Mouse (Mus musculus) cerebellum, adult 2 months (tissue): ENCODE measurements at regions not wholly inside any gene's neighbourhood (a gene's known extent, or its start where the extent isn't known, plus 50 kb on each side); places are given as distances from the start of the nearest gene placed in this dataset.

Source experiments
- DNase-seq, 2 experiments: peaks; one replicate each; pipeline ENCODE4 v3.0.0; 2021
- H3K27ac ChIP-seq: fragments of 200-500 bp; 2 replicates; pipeline ENCODE4 v1.5.1; 2012; ENCODE audit warnings: low read length, control low read depth, inconsistent platforms; ENCODE audit not compliant: insufficient read depth
- H3K27me3 ChIP-seq: fragments of 200-500 bp; 2 replicates; pipeline ENCODE4 v1.6.1; 2012; ENCODE audit warnings: inconsistent platforms, mild to moderate bottlenecking, low read length, moderate library complexity; ENCODE audit not compliant: control insufficient read depth, insufficient read depth
- H3K4me1 ChIP-seq: fragments of 200-500 bp; 2 replicates; pipeline ENCODE4 v1.6.1; 2011; ENCODE audit warnings: low read length; ENCODE audit not compliant: control insufficient read depth, insufficient read depth
- H3K4me3 ChIP-seq: fragments of 200-500 bp; replicated peaks from 2 replicates; pipeline ENCODE3; 2011; ENCODE audit warnings: mild to moderate bottlenecking, low read depth, low read length, control low read depth; ENCODE audit not compliant: insufficient read depth
- CTCF ChIP-seq: fragments of 200-500 bp; IDR thresholded peaks from 2 replicates; pipeline ENCODE4 v1.5.1; 2011; ENCODE audit warnings: low read depth, mild to moderate bottlenecking, control low read depth, low read length, moderate library complexity, borderline replicate concordance; ENCODE audit not compliant: insufficient read depth
- POLR2A ChIP-seq: fragments of 200-500 bp; IDR thresholded peaks from 2 replicates; pipeline ENCODE4 v1.6.1; 2011; ENCODE audit warnings: low read length, control low read depth, borderline replicate concordance; ENCODE audit not compliant: insufficient read depth
- WGBS: fragments of 180-500 bp; shearing (Covaris S2); methylation state at CpG from one replicate; pipeline ENCODE4 v1.1.7; 2018; 5-methylcytosine and 5-hydroxymethylcytosine counted together

DNA sequence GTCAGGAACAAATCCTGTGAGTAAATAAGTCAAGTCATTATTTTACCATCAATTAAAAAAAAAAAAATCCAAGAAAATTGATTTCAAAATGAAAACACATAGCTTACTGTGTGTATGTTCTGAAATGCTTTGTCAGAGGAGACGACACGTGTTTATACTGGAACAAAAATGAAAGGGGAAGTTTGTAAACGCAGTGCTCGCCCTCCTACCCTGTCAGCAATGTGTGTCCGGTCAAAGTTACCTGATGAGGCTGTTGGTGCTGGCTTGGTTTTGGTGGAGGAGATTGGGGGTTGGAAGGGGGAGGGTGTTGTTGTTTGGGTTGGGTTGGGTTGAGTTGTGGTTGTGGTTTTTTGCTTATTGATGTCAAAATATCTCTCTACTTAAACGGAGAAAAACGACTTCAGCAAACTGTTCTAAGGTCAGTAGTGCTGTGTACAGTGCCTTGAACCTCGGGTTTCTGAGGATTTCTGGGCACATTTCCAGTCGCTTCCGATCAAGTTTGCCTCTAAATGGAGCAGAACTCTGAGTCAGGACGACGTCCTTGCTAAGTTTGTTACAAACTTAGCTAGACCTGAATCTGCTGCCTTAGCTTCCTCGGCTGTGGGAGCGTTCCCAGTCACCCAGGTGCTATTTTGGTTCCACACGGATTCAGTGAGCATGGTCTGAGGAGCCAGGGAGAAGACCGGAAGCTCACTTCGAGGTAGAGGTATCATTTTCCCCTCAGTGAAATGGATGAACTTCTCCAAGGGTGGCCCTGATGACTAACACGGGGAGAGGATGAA is 111.6 kb upstream of the Frmd6 start:
- no peak for DNase-seq
- 72% methylated on average over 18 of the region's 18 CpGs for WGBS
- TF ChIP-seq POLR2A (no peak), CTCF (no peak)

DNA sequence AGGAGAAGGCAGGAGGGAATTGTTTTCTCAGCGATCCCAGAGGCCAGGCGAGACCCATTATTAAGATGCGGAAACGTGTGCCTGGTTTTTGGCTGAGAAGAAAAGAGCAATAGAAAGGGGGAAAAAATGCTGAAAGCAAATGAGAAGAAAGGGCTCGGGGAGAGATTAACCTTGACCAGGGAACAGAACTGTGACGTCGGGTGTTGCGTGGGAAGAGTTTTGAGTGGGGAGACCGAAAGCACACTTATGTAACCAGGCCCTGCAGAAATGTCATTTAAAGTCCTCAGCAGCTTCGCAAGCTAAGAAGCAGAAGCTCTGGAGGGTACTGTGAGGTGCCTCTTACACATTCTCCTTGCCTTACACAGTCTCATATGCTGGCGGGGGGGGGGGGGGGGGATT is 111.0 kb upstream of the Frmd6 start:
- no peak overlapping the region for H3K27ac ChIP-seq
- H3K27me3 ChIP-seq = no peaks in the 10 kb centered on the region
- no peaks in the 10 kb centered on the region for H3K4me1 ChIP-seq
- WGBS = 63% methylated on average over 11 of the region's 11 CpGs
- TF ChIP-seq POLR2A = no peak
- TF ChIP-seq CTCF = no peak
- no peak for DNase-seq
- no peak overlapping the region for H3K4me3 ChIP-seq

More for the DNA sequence above, 111.6 kb upstream of the Frmd6 start:
- no peaks in the 10 kb centered on the region for H3K4me1 ChIP-seq
- no peak overlapping the region for H3K4me3 ChIP-seq
- H3K27me3 ChIP-seq = no peaks in the 10 kb centered on the region
- H3K27ac ChIP-seq = no peak overlapping the region

DNA sequence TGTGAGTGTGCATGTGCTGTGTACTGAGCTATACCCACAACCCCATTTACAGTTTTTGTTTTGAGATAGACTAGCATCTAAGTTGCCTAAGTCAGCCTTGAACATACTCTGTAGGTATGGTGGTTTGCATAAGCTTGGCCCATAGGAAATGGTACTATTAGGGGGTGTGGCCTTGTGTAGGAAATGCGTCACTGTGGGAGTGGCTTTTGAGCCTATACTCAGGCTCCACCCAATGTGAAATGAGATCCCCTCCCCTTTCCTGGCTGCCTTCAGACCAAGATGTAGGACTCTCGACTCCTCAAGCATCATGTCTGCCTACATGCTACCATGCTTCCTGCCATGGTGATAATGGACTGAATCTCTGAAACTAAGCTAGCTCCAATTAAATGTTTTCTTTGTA is 109.5 kb upstream of the Frmd6 start:
- Histone ChIP-seq H3K27ac (no peak overlapping the region), H3K4me1 (no peaks in the 10 kb centered on the region), H3K4me3 (no peak overlapping the region), H3K27me3 (no peaks in the 10 kb centered on the region)
- WGBS = 93% methylated on average over 2 of the region's 2 CpGs
- no peak for DNase-seq
- TF ChIP-seq CTCF (no peak), POLR2A (no peak)

DNA sequence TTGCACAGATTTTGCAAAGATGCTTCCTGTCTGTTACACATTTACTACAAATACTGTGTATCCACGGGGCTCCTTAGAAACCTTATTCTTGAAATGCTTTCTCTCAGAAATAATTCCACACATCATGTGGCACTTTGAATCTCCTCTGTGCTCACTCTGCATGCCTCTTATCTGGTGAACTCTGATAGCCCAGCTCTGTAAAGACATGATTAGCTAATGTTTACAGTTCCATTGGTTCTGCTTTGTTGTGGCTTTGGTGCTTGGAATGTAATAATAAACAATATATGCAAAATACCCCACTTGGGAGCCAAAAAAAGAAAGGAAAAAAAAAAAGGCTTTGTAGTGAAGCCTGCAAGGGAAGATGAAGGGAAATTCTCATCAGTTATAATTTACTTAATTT is 106.7 kb upstream of the Frmd6 start:
- 79% methylated on average over 1 of the region's 1 CpGs for WGBS
- no peak overlapping the region for H3K4me3 ChIP-seq
- H3K27me3 ChIP-seq = no peaks in the 10 kb centered on the region
- TF ChIP-seq POLR2A = no peak
- TF ChIP-seq CTCF = no peak
- no peaks in the 10 kb centered on the region for H3K4me1 ChIP-seq
- H3K27ac ChIP-seq = no peak overlapping the region
- DNase-seq = no peak

DNA sequence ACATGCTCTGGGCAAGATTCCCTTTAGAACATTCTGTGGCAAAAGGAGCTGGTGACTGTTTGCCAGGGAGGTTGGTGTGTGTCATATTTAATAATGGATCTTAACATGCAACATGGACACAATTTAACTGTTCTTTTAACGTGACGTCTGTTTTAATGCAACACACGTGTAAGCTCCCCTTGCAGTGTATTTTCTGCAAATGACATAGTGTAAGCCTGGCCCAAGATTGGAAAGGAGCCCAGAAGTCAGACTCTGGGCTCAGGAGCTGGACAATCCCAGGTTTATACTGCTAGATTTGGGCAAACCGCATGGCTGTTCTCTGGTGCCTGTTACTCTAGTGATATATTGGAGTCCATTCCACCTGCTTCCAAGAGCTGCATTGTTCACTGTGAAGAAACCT is 106.1 kb upstream of the Frmd6 start:
- DNase-seq = peak in 1 of 2 experiments; percentile 8
- Histone ChIP-seq H3K27ac (no peak overlapping the region), H3K4me3 (no peak overlapping the region), H3K27me3 (no peaks in the 10 kb centered on the region), H3K4me1 (no peaks in the 10 kb centered on the region)
- WGBS = 23% methylated on average over 4 of the region's 4 CpGs
- TF ChIP-seq POLR2A (no peak), CTCF (no peak)

DNA sequence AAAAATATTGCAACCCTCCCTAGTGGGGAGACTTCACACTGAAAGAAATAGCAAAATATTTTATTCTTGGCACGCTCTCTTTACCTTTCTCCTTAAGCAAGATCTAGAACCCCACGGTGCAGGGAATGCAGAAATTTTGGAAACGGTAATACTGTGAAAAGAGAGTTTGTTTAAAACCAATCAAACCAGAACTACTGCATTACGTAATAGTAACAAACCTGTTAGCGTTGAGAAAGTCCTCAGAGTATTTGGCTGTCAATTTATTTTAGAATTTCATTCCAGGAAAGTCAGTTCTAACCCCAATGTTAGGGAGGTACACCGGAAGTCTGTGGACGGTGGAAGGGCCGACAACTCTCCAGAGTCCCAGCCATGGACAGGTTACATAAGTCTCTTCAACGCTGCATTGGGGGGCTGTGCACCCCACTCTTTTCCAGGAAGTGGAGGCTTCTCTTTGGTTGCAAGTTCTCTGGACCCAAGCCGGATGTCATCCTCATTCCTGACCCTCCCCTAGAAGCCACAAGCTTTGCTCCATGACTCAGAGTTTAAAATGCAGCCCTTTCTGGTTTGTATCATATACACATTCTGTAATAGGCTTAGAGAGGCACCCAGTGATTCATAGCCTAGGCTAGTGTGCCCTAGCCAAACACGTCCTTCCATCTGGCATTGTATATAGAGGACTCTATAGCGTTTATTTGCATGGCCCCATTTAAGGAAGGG is 105.0 kb upstream of the Frmd6 start:
- no peaks in the 10 kb centered on the region for H3K4me1 ChIP-seq
- 89% methylated on average over 12 of the region's 12 CpGs for WGBS
- no peak overlapping the region for H3K4me3 ChIP-seq
- no peak for DNase-seq
- no peak for TF ChIP-seq CTCF
- TF ChIP-seq POLR2A = no peak
- no peak overlapping the region for H3K27ac ChIP-seq
- no peaks in the 10 kb centered on the region for H3K27me3 ChIP-seq

DNA sequence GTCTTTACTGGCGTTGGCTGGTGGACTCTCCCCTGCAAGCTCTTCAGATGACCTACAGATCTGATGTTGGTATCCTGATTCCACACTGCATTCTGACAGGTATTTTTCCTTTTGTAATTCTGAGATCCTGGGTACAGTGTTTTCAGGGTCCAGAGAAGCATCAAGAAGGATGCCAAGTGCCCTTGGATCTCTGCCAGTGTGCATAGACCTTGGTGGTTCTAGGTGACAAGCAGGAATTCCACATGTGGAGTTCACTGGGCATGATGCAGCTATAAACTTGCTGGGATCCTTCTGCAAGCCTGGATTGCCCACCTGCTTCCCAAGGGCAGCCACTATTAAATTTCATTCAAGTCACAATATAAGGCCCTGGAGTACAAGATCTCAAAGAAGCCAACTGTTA is 100.0 kb upstream of the Frmd6 start:
- DNase-seq = no peak
- no peaks in the 10 kb centered on the region for H3K27me3 ChIP-seq
- H3K27ac ChIP-seq = no peak overlapping the region
- no peaks in the 10 kb centered on the region for H3K4me1 ChIP-seq
- 89% methylated on average over 1 of the region's 1 CpGs for WGBS
- H3K4me3 ChIP-seq = no peak overlapping the region
- TF ChIP-seq POLR2A = no peak
- no peak for TF ChIP-seq CTCF

DNA sequence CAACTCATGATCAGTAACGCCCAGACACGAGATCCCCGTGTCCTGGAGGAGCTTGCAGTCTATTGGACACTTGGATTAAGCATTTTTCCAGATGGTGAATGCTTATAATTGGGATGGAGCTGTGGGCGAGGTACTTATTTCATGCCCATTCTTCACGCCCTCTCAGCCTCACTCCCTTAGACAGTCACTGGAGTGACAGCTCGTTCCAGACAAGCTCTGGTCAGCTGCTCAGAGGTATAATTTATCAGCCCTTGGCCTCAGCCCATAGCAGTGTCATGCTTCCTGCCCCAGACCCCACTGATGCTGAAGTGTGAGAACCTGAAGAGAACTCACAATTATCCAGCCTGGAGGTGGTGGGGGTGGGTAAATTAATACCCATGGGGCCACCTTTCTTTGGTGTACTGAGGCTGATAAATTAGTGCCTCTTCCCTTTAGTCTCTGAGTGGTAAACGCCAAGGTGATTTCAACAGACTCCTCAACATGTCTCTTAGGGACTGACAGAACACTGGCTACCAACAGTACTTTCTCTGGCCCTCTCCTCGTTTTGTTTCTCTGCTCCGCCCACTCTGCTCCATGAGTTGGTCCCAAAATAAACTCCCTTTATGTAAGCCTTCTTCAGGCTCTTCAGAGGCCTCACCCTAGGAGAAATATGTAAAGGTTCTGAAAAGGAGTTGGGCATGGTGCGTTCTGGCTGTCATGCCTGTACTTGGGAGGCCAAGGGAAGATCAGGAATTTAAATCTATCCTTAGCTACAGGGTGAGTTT is 97.6 kb upstream of the Frmd6 start:
- no peak for TF ChIP-seq POLR2A
- no peak for TF ChIP-seq CTCF
- Histone ChIP-seq H3K4me3 (no peak overlapping the region), H3K4me1 (no peaks in the 10 kb centered on the region), H3K27ac (no peak overlapping the region), H3K27me3 (no peaks in the 10 kb centered on the region)
- WGBS = 64% methylated on average over 10 of the region's 10 CpGs
- no peak for DNase-seq
